Mouse (Mus musculus): Measurements from ENCODE around the gene Plekha4. TPM values are rescaled to one million over a fixed set of nuclear protein-coding genes. Genes with fewer than 3 reads are reported as not detected.
"Not testable (repeated sequence)": the region's sequence is repeated elsewhere in the genome, so short reads cannot be mapped to it uniquely, and the experiment has no call there.

The Plekha4 gene
- polyA plus RNA-seq, 1 experiment from 2014 or later = 0.78 TPM

DNA sequence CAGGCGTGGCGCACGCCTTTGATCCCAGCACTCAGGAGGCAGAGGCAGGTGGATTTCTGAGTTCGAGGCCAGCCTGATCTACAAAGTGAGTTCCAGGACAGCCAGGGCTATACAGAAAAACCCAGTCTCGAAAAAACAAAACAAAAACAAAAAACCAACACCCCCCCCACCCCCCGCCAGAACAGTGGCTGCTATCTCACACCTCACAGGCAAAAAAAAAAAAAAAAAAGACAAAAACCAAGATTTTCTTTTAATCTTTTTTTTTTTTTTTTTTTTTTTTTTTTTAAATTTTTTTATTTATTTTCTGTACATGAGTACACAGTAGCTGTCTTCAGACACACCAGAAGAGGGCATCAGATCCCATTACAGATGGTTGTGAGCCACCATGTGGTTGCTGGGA lies 1.0 kb downstream of the Plekha4 start:
- peaks cover 48% of the 10 kb centered on the region for H3K4me1 ChIP-seq
- 89% methylated on average over 6 of the region's 6 CpGs for WGBS
- not testable (repeated sequence) for H3K27ac ChIP-seq (replicated peaks); H3K9me3 ChIP-seq (replicated peaks); H3K4me3 ChIP-seq; DNase-seq (ENCODE audit: low spot score); H3K27me3 ChIP-seq (ENCODE audit: low read depth, poor library complexity, severe bottlenecking)
- H3K36me3 ChIP-seq = peaks cover 11% of the 10 kb centered on the region

DNA sequence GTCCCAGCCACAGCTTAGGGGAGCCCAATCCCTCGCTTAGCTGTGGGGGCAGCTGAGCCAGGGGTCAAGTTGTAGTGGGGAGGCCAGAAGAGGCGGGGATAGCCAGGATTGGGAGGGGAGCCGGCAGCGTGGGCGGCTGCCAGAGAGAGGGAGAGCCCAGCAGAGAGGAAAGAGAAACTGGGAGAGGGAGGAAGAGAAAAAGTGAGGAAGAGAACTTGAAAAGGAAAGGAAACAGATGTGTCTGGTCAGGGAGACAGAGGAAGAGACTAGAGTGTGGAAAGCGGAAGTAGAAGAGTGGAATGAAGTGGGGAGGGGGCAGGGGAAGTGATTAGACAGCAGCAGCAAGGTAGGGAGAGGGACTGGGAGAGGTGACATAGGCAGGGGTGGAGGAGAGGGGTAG lies 3.3 kb downstream of the Plekha4 start:
- no peak overlapping the region for H3K4me3 ChIP-seq
- H3K9me3 ChIP-seq (replicated peaks) = no peaks in the 10 kb centered on the region
- 0 out of 2 replicates have a peak, but pooled peaks cover under 1% of the 10 kb centered on the region for H3K36me3 ChIP-seq
- no peak overlapping the region for H3K27ac ChIP-seq (replicated peaks)
- peaks cover 31% of the 10 kb centered on the region for H3K4me1 ChIP-seq
- no peak for DNase-seq (ENCODE audit: low spot score)
- H3K27me3 ChIP-seq (ENCODE audit: low read depth, poor library complexity, severe bottlenecking) = peaks cover 6% of the 10 kb centered on the region; the same call in 1 of the 2 replicates
- WGBS = 31% methylated on average over 6 of the region's 6 CpGs

DNA sequence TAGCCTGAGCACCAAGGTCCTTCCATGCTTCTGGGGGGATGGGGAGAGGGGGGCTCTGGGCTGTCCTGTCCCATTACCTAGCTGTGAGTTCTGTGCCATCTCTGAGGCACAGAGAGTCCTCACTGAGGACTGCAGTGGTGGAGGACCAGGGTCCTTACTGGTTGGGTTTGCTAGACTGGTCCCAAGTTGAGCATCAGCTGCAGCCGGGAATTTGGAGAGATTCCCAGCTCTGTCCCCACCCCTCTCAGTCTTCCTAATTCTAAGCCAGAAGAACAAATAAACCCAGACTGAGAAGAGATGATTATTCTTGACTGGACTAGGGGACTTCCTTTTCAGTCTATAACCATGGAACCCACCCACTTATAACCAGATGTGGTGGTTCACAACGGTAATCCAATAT lies 4.5 kb downstream of the Plekha4 start:
- Histone ChIP-seq H3K9me3 (replicated peaks) (no peaks in the 10 kb centered on the region), H3K36me3 (no peaks in the 10 kb centered on the region), H3K4me1 (peaks cover 19% of the 10 kb centered on the region), H3K27ac (replicated peaks) (peak overlapping the region; percentile 28; the same call in 1 of the 2 replicates), H3K4me3 (no peak overlapping the region), H3K27me3 (ENCODE audit: low read depth, poor library complexity, severe bottlenecking) (peaks cover 6% of the 10 kb centered on the region; the same call in 1 of the 2 replicates)
- WGBS = 84% methylated on average over 2 of the region's 2 CpGs
- no peak for DNase-seq (ENCODE audit: low spot score)

DNA sequence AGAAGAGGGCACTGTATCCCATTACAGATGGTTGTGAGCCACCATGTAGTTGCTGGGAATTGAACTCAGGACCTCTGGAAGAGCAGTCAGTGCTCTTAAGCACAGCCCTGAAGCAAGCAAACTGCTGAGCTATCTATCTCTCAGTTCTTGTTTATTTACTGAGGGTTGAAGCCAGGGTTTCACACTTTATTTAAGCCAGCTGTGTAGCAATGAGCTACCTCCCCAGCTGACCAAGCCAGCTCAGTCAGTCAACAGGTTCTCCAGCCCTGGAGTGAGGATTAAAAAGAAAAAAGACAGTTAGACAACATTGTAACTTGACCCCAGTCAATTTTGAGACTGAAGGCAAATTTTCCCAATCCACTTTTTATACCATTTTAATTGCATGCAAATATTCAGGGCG lies 9.5 kb downstream of the Plekha4 start:
- no peak overlapping the region for H3K27ac ChIP-seq (replicated peaks)
- H3K27me3 ChIP-seq (ENCODE audit: low read depth, poor library complexity, severe bottlenecking) = 0 out of 2 replicates have a peak, but pooled peaks cover 2% of the 10 kb centered on the region
- no peak overlapping the region for H3K4me3 ChIP-seq
- H3K36me3 ChIP-seq = no peaks in the 10 kb centered on the region
- no peak for DNase-seq (ENCODE audit: low spot score)
- 76% methylated on average over 1 of the region's 1 CpGs for WGBS
- peaks cover 10% of the 10 kb centered on the region for H3K4me1 ChIP-seq
- H3K9me3 ChIP-seq (replicated peaks) = no peaks in the 10 kb centered on the region

DNA sequence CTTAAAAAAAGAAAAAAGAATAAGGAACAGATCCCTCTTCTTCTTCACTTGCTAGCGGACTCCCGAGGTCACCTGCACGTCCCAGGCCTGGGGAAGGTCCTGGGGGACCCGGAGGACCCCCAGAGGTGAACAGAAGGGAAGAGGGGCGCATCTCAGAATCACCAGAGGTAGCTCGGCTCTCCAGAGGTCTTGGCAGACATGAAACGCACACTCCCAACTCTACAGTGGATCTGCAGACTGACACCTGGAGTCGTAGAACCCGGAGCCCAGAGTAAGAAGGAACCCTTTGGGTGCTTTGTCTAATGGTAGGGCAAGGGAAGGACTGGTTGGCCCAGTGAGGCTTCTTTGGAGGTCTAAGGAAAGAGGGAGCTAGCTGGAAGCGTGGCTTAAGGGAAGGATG lies 11.5 kb downstream of the Plekha4 start:
- Histone ChIP-seq H3K4me1 (peaks cover 12% of the 10 kb centered on the region), H3K27me3 (ENCODE audit: low read depth, poor library complexity, severe bottlenecking) (no peaks in the 10 kb centered on the region), H3K27ac (replicated peaks) (peak overlapping the region; percentile 86), H3K36me3 (no peaks in the 10 kb centered on the region), H3K9me3 (replicated peaks) (no peaks in the 10 kb centered on the region), H3K4me3 (peak overlapping the region; percentile 73)
- DNase-seq (ENCODE audit: low spot score) = no peak
- 78% methylated on average over 10 of the region's 10 CpGs for WGBS

DNA sequence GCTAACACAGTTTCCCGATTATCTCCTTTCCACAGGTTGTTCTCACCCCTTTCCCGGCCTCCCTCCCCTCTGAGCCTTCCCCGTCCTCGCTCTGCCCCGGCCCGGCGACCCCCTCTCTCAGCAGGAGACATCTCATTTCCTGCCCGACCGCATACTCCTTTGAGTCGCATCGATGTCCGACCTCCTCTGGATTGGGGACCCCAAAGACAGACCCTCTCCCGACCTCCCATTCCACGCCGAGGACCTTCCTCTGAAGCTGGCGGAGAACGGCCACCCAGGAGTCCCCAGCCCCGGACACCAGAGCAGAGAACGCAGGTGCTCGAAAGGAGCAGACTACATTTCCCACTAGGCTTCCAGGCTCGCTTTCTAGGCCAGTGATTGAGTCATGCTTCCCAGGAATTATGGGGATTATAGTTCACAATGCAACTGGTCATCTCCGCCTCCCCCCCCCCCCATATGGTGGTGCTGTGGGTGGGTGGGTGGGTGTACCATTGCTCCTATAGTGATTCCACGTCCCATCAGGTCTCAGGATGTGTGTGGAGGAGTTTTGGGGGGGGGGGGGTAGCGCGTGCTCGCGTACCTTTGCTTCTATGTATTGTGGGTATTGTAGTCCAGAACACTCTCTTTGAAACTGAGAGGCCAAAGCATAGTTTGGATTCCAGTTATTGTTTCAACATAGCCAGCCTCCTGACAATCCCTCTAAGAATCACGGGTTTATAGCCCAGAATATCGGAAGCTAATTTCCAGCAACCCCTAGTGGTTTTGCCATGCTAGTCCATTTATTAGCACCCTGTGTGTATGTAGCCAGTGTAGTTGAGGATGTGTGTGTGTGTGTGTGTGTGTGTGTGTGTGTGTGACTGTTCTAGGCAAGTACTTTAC lies 12.3 kb downstream of the Plekha4 start:
- no peaks in the 10 kb centered on the region for H3K9me3 ChIP-seq (replicated peaks)
- no peaks in the 10 kb centered on the region for H3K36me3 ChIP-seq
- WGBS = 2% methylated on average over 29 of the region's 29 CpGs
- peak; percentile 66 for DNase-seq (ENCODE audit: low spot score)
- peak overlapping the region; percentile 86 for H3K27ac ChIP-seq (replicated peaks)
- peaks cover 12% of the 10 kb centered on the region for H3K4me1 ChIP-seq
- no peaks in the 10 kb centered on the region for H3K27me3 ChIP-seq (ENCODE audit: low read depth, poor library complexity, severe bottlenecking)
- H3K4me3 ChIP-seq = peak overlapping the region; percentile 73

DNA sequence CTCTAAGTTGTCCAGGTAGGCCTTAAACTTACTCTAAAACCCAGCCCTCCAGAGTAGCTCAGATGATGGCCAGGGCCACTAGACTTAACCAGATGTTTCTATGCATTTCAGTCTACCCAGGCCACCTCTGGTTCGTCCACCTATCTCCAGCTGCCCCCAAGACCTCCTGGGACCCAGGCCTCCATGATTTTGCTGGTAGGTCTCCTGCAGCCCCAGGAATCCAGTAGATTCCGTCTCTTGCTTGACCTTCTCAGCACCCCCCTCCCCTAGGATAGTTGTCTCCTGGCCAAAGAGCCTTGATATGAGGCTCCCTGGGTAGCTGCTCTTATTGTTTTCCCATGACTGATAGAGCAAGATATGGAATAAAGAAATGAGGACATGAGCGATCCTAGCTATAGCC lies 13.0 kb downstream of the Plekha4 start:
- 85% methylated on average over 3 of the region's 3 CpGs for WGBS
- DNase-seq (ENCODE audit: low spot score) = no peak
- no peaks in the 10 kb centered on the region for H3K36me3 ChIP-seq
- no peaks in the 10 kb centered on the region for H3K9me3 ChIP-seq (replicated peaks)
- H3K27ac ChIP-seq (replicated peaks) = no peak overlapping the region
- peaks cover 12% of the 10 kb centered on the region for H3K4me1 ChIP-seq
- H3K4me3 ChIP-seq = peak overlapping the region; percentile 73
- no peaks in the 10 kb centered on the region for H3K27me3 ChIP-seq (ENCODE audit: low read depth, poor library complexity, severe bottlenecking)

DNA sequence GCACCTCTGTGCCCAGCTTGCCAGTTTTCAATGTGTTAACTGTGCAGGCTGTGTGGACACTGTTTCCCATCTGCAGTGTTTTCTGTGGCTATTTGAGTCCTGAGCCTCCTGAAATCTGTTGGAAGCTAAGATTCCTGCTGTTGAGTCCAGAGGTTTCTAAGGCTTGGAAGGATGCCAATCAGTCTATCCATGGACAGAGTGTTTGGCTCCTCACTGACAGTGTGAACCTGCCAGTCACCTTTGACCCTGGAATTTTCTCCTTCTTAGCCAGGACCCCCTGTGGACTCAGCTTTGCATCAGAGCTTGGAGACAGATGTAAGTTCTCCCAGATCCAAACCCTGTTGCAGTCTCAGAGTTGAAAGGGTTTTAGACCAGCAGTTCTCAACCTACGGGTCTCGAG lies 14.1 kb downstream of the Plekha4 start:
- DNase-seq (ENCODE audit: low spot score) = no peak
- WGBS = 69% methylated on average over 2 of the region's 2 CpGs
- H3K36me3 ChIP-seq = no peaks in the 10 kb centered on the region
- H3K27ac ChIP-seq (replicated peaks) = no peak overlapping the region
- peaks cover 12% of the 10 kb centered on the region for H3K4me1 ChIP-seq
- H3K27me3 ChIP-seq (ENCODE audit: low read depth, poor library complexity, severe bottlenecking) = no peaks in the 10 kb centered on the region
- H3K9me3 ChIP-seq (replicated peaks) = 0 out of 2 replicates have a peak, but pooled peaks cover 4% of the 10 kb centered on the region
- H3K4me3 ChIP-seq = no peak overlapping the region

DNA sequence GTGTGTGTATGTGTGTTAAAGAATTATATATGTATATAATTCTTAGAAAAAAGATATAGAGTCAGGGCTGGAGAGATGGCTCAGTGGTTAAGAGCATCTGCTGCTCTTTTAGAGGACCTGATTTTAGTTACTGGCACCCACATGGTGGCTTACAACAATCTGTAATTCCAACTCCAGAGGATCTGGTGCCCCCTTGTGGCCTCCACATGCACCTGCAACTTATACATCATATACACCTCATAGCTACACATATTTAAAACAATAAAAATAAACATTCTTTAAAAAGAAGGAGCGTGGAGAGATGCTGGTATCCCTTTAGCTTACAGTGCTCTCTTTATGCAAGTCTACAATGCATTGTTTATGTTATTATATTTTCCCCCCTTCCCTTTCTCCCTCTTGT lies 18.4 kb downstream of the Plekha4 start:
- H3K36me3 ChIP-seq = no peaks in the 10 kb centered on the region
- WGBS = 85% methylated on average over 1 of the region's 1 CpGs
- H3K4me3 ChIP-seq = no peak overlapping the region
- peaks cover 4% of the 10 kb centered on the region; the same call in 1 of the 2 replicates for H3K4me1 ChIP-seq
- H3K9me3 ChIP-seq (replicated peaks) = 0 out of 2 replicates have a peak, but pooled peaks cover 4% of the 10 kb centered on the region
- DNase-seq (ENCODE audit: low spot score) = no peak
- no peak overlapping the region for H3K27ac ChIP-seq (replicated peaks)
- no peaks in the 10 kb centered on the region for H3K27me3 ChIP-seq (ENCODE audit: low read depth, poor library complexity, severe bottlenecking)

DNA sequence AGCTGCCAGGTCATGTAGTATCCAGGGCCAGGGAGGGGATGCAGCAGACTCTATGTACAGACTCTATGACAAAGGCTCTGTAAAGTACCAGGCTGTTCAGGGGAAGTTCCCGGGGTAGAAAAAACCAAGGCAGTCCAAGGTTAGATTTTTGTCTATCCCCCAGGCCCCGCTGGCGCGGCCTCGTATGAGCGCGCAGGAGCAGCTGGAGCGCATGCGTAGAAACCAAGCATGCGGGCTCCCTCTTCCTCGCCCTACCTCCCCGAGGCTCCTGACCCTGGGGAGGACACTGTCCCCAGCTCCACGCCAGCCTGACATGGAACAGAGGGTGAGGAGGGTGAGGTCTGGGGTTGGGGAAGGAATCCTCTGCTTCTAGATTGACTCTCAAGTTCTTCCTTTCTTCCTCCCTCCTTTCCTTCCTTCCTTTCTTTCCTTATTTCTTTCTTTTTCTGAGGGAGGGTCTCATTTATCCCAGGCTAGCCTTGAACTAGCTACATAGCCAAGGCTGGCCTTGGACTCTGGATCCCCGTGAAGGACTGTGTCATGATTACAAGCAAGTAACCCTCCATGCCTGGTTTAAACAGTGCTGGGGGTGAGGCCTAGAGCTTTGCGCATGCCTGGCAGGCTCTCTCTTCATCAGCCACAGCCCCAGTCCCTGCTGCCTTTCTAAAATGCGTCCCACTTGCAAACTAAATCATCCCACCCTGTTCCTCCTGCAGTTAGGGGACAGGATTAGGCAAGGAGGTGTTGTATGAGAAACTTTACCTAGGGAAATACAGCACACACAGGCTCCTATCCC lies 23.7 kb downstream of the Plekha4 start:
- Histone ChIP-seq H3K4me1 (peaks cover 3% of the 10 kb centered on the region; the same call in 1 of the 2 replicates), H3K9me3 (replicated peaks) (no peaks in the 10 kb centered on the region), H3K4me3 (no peak overlapping the region), H3K27me3 (ENCODE audit: low read depth, poor library complexity, severe bottlenecking) (no peaks in the 10 kb centered on the region), H3K27ac (replicated peaks) (no peak overlapping the region), H3K36me3 (no peaks in the 10 kb centered on the region)
- 87% methylated on average over 16 of the region's 16 CpGs for WGBS
- DNase-seq (ENCODE audit: low spot score) = no peak

DNA sequence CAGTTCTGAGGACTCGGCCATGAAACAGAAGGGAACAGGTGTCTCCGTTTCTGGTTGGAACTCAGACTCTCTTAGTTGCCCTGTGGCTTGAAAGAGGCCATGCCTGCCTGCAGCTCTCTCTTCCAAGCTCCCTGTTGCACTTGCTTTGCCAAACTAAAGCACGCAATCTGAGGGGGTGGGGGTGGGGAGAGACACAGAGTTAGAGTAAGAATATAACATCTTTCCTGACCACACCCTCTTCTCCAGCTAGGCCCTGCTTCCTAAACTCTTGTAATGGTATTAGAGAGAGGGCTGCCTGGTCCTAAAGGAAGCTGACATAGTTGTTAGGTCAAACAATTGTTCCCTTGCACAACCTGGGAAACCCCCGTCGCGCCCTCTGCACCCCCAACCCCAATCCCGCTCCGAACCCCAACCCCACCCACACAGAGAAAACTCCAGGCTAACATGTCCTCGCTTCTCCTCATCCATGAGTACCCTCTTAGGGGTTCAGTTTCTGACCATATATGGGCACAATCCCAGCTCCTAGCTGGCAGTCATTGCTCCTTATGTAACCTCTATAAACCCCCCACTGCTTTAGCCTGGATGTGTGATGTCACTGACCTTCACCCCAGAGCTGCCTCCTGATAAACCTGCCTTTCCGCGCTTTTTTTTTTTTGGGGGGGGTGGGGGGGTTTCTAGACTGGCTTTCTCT lies 24.8 kb downstream of the Plekha4 start:
- WGBS = 77% methylated on average over 11 of the region's 11 CpGs
- no peak for DNase-seq (ENCODE audit: low spot score)
- H3K27me3 ChIP-seq (ENCODE audit: low read depth, poor library complexity, severe bottlenecking) = no peaks in the 10 kb centered on the region
- peaks cover 6% of the 10 kb centered on the region; the same call in 1 of the 2 replicates for H3K4me1 ChIP-seq
- no peak overlapping the region for H3K27ac ChIP-seq (replicated peaks)
- H3K36me3 ChIP-seq = no peaks in the 10 kb centered on the region
- no peak overlapping the region for H3K4me3 ChIP-seq
- no peaks in the 10 kb centered on the region for H3K9me3 ChIP-seq (replicated peaks)

DNA sequence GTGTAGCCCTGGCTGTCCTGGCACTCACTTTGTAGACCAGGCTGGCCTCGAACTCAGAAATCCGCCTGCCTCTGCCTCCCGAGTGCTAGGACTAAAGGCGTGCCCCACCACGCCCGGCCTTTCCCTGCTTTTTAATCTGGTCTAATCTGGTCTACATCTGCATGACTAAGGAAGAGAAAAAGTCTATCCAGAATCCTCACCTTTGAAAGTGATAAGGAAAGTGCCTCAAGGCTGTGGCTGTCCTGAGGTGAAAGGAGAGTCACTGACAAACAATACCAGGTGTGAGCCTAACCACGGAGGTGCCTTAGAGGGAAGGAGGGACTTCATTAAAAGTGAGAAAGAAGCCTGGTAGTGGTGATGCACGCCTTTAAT lies 25.4 kb downstream of the Plekha4 start:
- no peak overlapping the region for H3K4me3 ChIP-seq
- no peak overlapping the region for H3K27ac ChIP-seq (replicated peaks)
- no peak for DNase-seq (ENCODE audit: low spot score)
- H3K27me3 ChIP-seq (ENCODE audit: low read depth, poor library complexity, severe bottlenecking) = no peaks in the 10 kb centered on the region
- no peaks in the 10 kb centered on the region for H3K9me3 ChIP-seq (replicated peaks)
- WGBS = 82% methylated on average over 8 of the region's 8 CpGs
- H3K36me3 ChIP-seq = no peaks in the 10 kb centered on the region
- H3K4me1 ChIP-seq = peaks cover 7% of the 10 kb centered on the region; the same call in 1 of the 2 replicates

All from midbrain, embryonic 10.5 days (tissue).